Mouse (Mus musculus): ENCODE results near the gene D2hgdh. TPM values are rescaled to one million over a fixed set of nuclear protein-coding genes. Genes with fewer than 3 reads are reported as not detected.
A peak's percentile ranks its signal among the peaks of the same experiment; 100 is the strongest.
"Not testable (repeated sequence)": the region's sequence is repeated elsewhere in the genome, so short reads cannot be mapped to it uniquely, and the experiment has no call there.

Gene D2hgdh
- total RNA-seq, 1 experiment from 2014 or later, result 29.5 TPM

- peak; percentile 42 to 48; a peak in 2 of 4 replicates for ATAC-seq (replicated peaks in 1 of 2; ENCODE audit: insufficient read depth in 1 of 2, low FRiP score in 2 of 2, low TSS enrichment in 1 of 2, low read depth in 1 of 2, poor library complexity in 2 of 2, severe bottlenecking in 2 of 2)
These were observed 46.9 kb downstream of the D2hgdh start for GRCm38 (mm10) chr1:93871594-93872105.

GRCm38 (mm10) chr1:93874405-93874804 is 49.7 kb downstream of the D2hgdh start:
- ATAC-seq (replicated peaks in 1 of 2; ENCODE audit: insufficient read depth in 1 of 2, low FRiP score in 2 of 2, low TSS enrichment in 1 of 2, low read depth in 1 of 2, poor library complexity in 2 of 2, severe bottlenecking in 2 of 2), result not testable (repeated sequence)

- not testable (repeated sequence) for ATAC-seq (replicated peaks in 1 of 2; ENCODE audit: insufficient read depth in 1 of 2, low FRiP score in 2 of 2, low TSS enrichment in 1 of 2, low read depth in 1 of 2, poor library complexity in 2 of 2, severe bottlenecking in 2 of 2)
These were observed 57.1 kb downstream of the D2hgdh start for GRCm38 (mm10) chr1:93881778-93882177.

- not testable (repeated sequence) for ATAC-seq (replicated peaks in 1 of 2; ENCODE audit: insufficient read depth in 1 of 2, low FRiP score in 2 of 2, low TSS enrichment in 1 of 2, low read depth in 1 of 2, poor library complexity in 2 of 2, severe bottlenecking in 2 of 2)
These were observed 66.2 kb downstream of the D2hgdh start for GRCm38 (mm10) chr1:93890936-93891335.

GRCm38 (mm10) chr1:93897395-93897794 is 72.7 kb downstream of the D2hgdh start:
- ATAC-seq (replicated peaks in 1 of 2; ENCODE audit: insufficient read depth in 1 of 2, low FRiP score in 2 of 2, low TSS enrichment in 1 of 2, low read depth in 1 of 2, poor library complexity in 2 of 2, severe bottlenecking in 2 of 2), result 0 out of 4 replicates have a peak, but pooled peaks of 1 of the 2 experiments have one; percentile 37

GRCm38 (mm10) chr1:93901291-93901690 is 76.6 kb downstream of the D2hgdh start:
- ATAC-seq (replicated peaks in 1 of 2; ENCODE audit: insufficient read depth in 1 of 2, low FRiP score in 2 of 2, low TSS enrichment in 1 of 2, low read depth in 1 of 2, poor library complexity in 2 of 2, severe bottlenecking in 2 of 2), result not testable (repeated sequence)

Other genes starting within 250 kb of the D2hgdh start
- gene Stk25, start 166.2 kb upstream of the D2hgdh start, total RNA-seq (2017), result 47.5 and 59.3 TPM in 2 replicates
- gene Bok, start 139.2 kb upstream of the D2hgdh start, total RNA-seq (2017), result 1.6 and 2.6 TPM in 2 replicates
- 56.5 and 83.3 TPM in 2 replicates for gene Atg4b, start 73.4 kb upstream of the D2hgdh start, total RNA-seq (2017)
- gene Thap4, start 70.0 kb upstream of the D2hgdh start, total RNA-seq (2017), result 19.9 and 25.1 TPM in 2 replicates
- gene Dtymk, start 23.0 kb upstream of the D2hgdh start, total RNA-seq (2017), result 184 and 237 TPM in 2 replicates
- gene Ing5, start 20.9 kb upstream of the D2hgdh start, total RNA-seq (2017), result 37.6 and 48.7 TPM in 2 replicates
- not detected in 2 replicates for gene Gal3st2, start 36.4 kb downstream of the D2hgdh start, total RNA-seq (2017)
- not detected in 2 replicates for gene Gal3st2b, start 93.4 kb downstream of the D2hgdh start, total RNA-seq (2017)
- gene Gal3st2c, start 165.6 kb downstream of the D2hgdh start, total RNA-seq (2017), result not detected in 2 replicates
- gene Neu4, start 195.5 kb downstream of the D2hgdh start, total RNA-seq (2017), result not detected in 2 replicates
- not detected in 2 replicates for gene Pdcd1, start 227.6 kb downstream of the D2hgdh start, total RNA-seq (2017)